Mouse (Mus musculus): ENCODE data around the gene Aifm3. TPM values are rescaled to one million over a fixed set of nuclear protein-coding genes. Genes with fewer than 3 reads are reported as not detected.
A peak's percentile ranks its signal among the peaks of the same experiment; 100 is the strongest.

Aifm3 gene
- total and polyA plus RNA-seq, 2 experiments from 2014 or later = 12.7 to 21.8 TPM

DNA sequence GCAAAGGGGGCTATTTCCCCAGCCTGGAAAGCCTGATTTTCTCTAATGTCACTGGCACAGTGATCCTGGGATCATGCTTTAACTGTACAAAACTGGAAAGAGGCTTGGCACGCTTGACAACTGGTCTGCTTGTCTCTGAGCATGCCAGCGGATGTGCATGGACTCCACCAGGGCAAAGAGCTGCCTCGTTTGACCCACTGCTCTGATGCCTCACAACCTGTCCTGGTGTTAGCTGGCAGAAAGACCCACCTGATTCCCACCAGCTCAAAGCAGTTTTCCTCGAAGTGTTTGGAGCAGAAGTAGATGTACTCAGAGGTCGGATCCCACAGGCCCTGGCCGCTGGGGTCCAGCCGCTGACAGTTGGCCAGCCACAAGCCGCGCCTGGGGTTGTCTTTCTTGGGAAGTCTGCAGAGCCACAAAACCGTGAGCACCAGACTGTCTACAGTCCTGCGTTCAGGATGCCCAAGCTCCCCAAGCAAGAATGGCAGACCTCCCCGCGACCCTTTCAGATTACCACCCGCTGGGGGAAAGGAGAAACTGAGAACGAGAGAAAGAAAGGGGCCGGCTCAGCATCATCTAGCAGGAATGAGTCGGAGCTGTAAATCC lies 40.7 kb downstream of the Aifm3 start:
- WGBS = 14% methylated on average over 17 of the region's 17 CpGs
- no peak for ATAC-seq
- no peak for TF ChIP-seq CTCF (IDR thresholded peaks at IDR 0.05; ENCODE audit: low read depth)

DNA sequence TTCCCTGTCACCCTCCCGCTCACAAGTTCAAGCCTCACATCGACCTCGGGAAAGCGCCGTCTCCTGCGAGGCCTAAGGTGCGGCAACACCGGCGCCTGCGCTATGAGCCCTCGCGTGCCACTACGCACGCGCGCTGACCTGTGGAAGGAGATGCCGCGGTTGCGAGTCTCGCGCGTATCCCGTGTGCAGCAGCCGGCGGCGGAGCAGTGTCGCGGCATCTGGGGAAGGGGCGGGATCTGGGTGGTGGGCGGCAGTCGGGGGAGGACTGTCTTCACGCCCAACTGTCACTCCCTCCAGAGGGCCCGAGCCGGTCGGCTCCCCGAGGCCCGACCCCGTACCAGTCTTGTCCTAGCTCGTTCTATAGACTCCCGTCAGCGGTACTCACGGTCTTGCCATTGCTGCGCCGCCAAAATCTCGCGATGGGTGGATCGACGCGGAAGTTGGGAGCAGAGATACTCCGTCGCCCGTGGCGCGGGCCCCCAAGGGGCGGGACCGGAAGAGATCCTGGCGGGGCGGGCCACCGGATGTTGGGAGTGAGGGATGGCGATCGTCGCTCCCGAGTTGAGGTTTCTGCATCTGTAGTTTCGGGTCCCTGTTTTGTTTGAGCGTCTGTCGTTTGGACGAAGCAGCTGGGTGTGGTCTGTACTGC lies 41.4 kb downstream of the Aifm3 start, which contains the start of gene Thap7:
TSS of gene Thap7 (minus strand) at position 497 of the 649 bp plus-strand sequence.
- peak; percentile 98 for DNase-seq
- peak within 1 kb of the TSS; percentile 89 for H3K4me2 ChIP-seq (ENCODE audit: low read depth)
- WGBS = 3% methylated on average over 67 of the region's 67 CpGs
- peaks cover 14% of the 10 kb centered on the region for H3K4me1 ChIP-seq (ENCODE audit: insufficient read depth)
- no peak for TF ChIP-seq CTCF (IDR thresholded peaks at IDR 0.05; ENCODE audit: low read depth)
- peak within 1 kb of the TSS; percentile 100 for H3K27ac ChIP-seq (ENCODE audit: low read depth, low read length)
- H3K9me3 ChIP-seq (ENCODE audit: low read length) = no peaks in the 10 kb centered on the region
- H3K9ac ChIP-seq = peak within 1 kb of the TSS; percentile 93
- peak; percentile 98 for ATAC-seq
- no peaks in the 10 kb centered on the region for H3K27me3 ChIP-seq (ENCODE audit: insufficient read depth, low read length)
- H3K36me3 ChIP-seq (ENCODE audit: insufficient read depth) = peaks cover 33% of the 10 kb centered on the region
- peak within 1 kb of the TSS; percentile 72 for H3K4me3 ChIP-seq (ENCODE audit: low read depth, low read length)

More for the DNA sequence above, 40.7 kb downstream of the Aifm3 start:
- Histone ChIP-seq H3K4me1 (ENCODE audit: insufficient read depth) (peaks cover 14% of the 10 kb centered on the region), H3K27ac (ENCODE audit: low read depth, low read length) (peak overlapping the region; percentile 100), H3K36me3 (ENCODE audit: insufficient read depth) (peaks cover 40% of the 10 kb centered on the region), H3K4me3 (ENCODE audit: low read depth, low read length) (peak overlapping the region; percentile 72), H3K9ac (peak overlapping the region; percentile 93), H3K4me2 (ENCODE audit: low read depth) (peak overlapping the region; percentile 89), H3K9me3 (ENCODE audit: low read length) (no peaks in the 10 kb centered on the region), H3K27me3 (ENCODE audit: insufficient read depth, low read length) (no peaks in the 10 kb centered on the region)
- peak; percentile 10 for DNase-seq

DNA sequence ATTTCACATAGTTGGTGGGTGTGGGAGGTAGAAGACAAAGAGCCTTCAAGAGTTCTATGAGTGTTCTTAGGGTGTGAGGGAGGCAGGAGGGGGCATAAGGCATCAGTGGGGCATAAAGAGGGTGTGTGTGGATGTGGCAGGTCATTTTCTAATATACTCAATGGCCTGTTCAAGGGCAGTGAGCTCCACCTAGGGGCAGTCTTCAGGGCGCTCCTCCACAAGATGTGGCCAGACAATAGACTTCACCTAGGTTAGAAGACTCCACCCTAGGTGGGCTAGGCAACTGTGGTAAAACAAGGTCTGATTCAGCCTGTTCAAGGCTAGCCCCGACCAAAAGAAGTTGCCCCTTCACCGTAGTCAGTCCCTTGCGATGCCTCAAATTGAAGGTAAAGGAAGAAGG lies 42.9 kb downstream of the Aifm3 start:
- no peak for DNase-seq
- Histone ChIP-seq H3K27me3 (ENCODE audit: insufficient read depth, low read length) (no peaks in the 10 kb centered on the region), H3K36me3 (ENCODE audit: insufficient read depth) (peaks cover 18% of the 10 kb centered on the region), H3K9ac (no peak overlapping the region), H3K4me1 (ENCODE audit: insufficient read depth) (peaks cover 14% of the 10 kb centered on the region), H3K4me3 (ENCODE audit: low read depth, low read length) (no peak overlapping the region), H3K4me2 (ENCODE audit: low read depth) (no peak overlapping the region), H3K27ac (ENCODE audit: low read depth, low read length) (no peak overlapping the region), H3K9me3 (ENCODE audit: low read length) (no peaks in the 10 kb centered on the region)
- no peak for ATAC-seq
- peak; percentile 40 for TF ChIP-seq CTCF (IDR thresholded peaks at IDR 0.05; ENCODE audit: low read depth)
- WGBS = 68% methylated on average over 4 of the region's 4 CpGs

DNA sequence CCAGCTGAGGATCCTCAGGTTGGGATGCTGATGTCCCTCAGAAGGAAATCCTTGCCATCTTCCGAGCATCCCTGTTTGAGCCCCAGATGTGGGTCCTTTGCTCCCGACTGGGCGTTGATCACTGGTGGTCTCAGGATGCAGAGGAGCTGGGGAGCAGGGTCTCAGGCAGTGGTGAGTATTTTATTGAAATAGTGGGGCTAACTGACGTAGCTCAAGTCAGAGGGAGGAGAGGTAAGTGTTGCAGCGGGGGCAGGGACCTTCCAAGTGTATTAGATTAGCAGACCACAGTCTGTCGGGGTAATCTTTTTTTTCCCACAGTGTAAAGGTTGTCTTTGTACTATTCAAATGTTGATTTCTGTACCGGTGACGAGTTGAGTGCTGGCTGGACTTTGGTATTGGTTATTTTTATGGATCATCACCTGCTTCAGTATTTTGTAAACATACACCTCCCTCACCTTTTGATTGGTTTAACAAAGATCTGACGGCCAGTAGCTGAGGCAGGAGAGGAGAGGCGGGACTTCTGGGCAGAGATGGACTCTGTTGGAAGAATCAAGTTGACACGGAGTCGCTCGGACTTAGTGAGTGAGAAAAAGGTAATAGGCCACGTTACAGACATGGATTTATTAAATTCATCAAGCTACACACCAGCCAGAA lies 43.4 kb downstream of the Aifm3 start:
- TF ChIP-seq CTCF (IDR thresholded peaks at IDR 0.05; ENCODE audit: low read depth) = no peak
- Histone ChIP-seq H3K27ac (ENCODE audit: low read depth, low read length) (no peak overlapping the region), H3K4me3 (ENCODE audit: low read depth, low read length) (no peak overlapping the region), H3K9ac (no peak overlapping the region), H3K4me2 (ENCODE audit: low read depth) (no peak overlapping the region), H3K9me3 (ENCODE audit: low read length) (no peaks in the 10 kb centered on the region), H3K4me1 (ENCODE audit: insufficient read depth) (peaks cover 14% of the 10 kb centered on the region), H3K27me3 (ENCODE audit: insufficient read depth, low read length) (no peaks in the 10 kb centered on the region), H3K36me3 (ENCODE audit: insufficient read depth) (peaks cover 13% of the 10 kb centered on the region)
- 79% methylated on average over 14 of the region's 14 CpGs for WGBS
- ATAC-seq = no peak
- no peak for DNase-seq

DNA sequence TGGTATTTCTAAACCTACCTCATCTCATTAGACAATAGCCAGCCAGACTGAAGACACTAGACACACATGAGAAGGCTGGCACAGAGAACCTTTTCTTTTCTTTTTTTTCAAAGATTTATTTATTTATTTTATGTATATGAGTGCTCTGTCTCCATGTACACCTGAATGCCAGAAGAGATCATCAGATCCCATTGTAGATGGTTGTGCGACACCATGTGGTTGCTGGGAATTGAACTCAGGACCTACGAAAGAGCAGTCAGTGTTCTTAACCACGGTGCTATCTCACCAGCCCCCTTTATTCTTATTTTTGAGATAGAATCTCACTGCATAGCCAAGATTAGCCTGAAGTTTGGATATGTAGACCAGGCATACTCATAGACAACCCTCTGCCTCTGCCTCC lies 47.2 kb downstream of the Aifm3 start:
- Histone ChIP-seq H3K4me1 (ENCODE audit: insufficient read depth) (peaks cover 5% of the 10 kb centered on the region), H3K27me3 (ENCODE audit: insufficient read depth, low read length) (no peaks in the 10 kb centered on the region; the same call in 1 of the 2 replicates), H3K4me2 (ENCODE audit: low read depth) (no peak overlapping the region), H3K9ac (no peak overlapping the region), H3K27ac (ENCODE audit: low read depth, low read length) (no peak overlapping the region), H3K36me3 (ENCODE audit: insufficient read depth) (no peaks in the 10 kb centered on the region), H3K9me3 (ENCODE audit: low read length) (no peaks in the 10 kb centered on the region), H3K4me3 (ENCODE audit: low read depth, low read length) (no peak overlapping the region)
- no peak for TF ChIP-seq CTCF (IDR thresholded peaks at IDR 0.05; ENCODE audit: low read depth)
- 91% methylated on average over 3 of the region's 3 CpGs for WGBS
- DNase-seq (no peak), ATAC-seq (no peak)

DNA sequence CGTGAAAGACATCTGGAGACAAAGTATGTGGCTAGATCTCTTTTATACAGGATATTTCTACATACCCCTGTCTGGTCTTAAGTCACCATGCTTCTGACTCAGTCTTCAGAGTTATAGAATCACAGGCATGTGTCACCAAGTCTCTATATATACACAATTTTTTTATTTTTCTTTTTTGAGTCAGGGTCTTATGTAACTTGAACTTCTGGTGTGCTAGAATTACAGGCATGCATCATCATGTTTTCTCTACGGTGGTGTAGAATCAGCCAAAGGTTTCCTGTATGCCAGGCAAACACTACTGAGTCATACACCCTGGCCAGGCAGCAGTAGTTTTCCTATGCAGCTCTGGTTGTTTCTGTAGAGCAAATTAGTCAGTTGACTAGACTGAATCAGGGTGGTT lies 53.2 kb downstream of the Aifm3 start:
- no peaks in the 10 kb centered on the region for H3K9me3 ChIP-seq (ENCODE audit: low read length)
- 80% methylated on average over 2 of the region's 2 CpGs for WGBS
- no peak overlapping the region for H3K4me2 ChIP-seq (ENCODE audit: low read depth)
- no peak overlapping the region for H3K9ac ChIP-seq
- H3K4me3 ChIP-seq (ENCODE audit: low read depth, low read length) = no peak overlapping the region
- DNase-seq (no peak), ATAC-seq (no peak)
- no peaks in the 10 kb centered on the region for H3K4me1 ChIP-seq (ENCODE audit: insufficient read depth)
- no peak overlapping the region for H3K27ac ChIP-seq (ENCODE audit: low read depth, low read length)
- TF ChIP-seq CTCF (IDR thresholded peaks at IDR 0.05; ENCODE audit: low read depth) = no peak
- no peaks in the 10 kb centered on the region for H3K36me3 ChIP-seq (ENCODE audit: insufficient read depth)
- no peaks in the 10 kb centered on the region; the same call in 1 of the 2 replicates for H3K27me3 ChIP-seq (ENCODE audit: insufficient read depth, low read length)

DNA sequence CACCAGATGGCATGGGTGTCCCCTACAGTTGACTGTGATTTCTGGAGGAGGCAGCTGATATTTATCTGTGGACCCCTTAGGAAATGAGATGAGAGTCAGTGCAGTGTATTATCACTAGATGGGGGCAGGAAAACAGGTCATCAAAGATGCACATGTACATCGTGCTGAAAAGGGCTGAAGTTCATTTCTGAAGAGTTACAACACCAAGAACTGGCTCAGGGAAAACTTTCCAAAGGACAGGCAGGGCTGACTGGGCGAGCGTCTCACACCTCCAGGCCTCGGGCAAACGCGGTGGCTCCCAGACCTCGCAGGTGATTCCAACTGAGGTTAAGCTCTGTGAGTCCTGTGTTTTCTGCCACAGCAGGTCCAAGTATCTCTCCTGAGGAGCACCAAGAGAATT lies 63.4 kb downstream of the Aifm3 start:
- Histone ChIP-seq H3K4me3 (ENCODE audit: low read depth, low read length) (no peak overlapping the region), H3K27ac (ENCODE audit: low read depth, low read length) (no peak overlapping the region), H3K4me1 (ENCODE audit: insufficient read depth) (no peaks in the 10 kb centered on the region), H3K4me2 (ENCODE audit: low read depth) (no peak overlapping the region), H3K9ac (no peak overlapping the region), H3K27me3 (ENCODE audit: insufficient read depth, low read length) (no peaks in the 10 kb centered on the region), H3K9me3 (ENCODE audit: low read length) (no peaks in the 10 kb centered on the region), H3K36me3 (ENCODE audit: insufficient read depth) (no peaks in the 10 kb centered on the region)
- no peak for DNase-seq
- no peak for ATAC-seq
- 90% methylated on average over 7 of the region's 7 CpGs for WGBS
- TF ChIP-seq CTCF (IDR thresholded peaks at IDR 0.05; ENCODE audit: low read depth) = no peak
